Mouse (Mus musculus) embryonic facial prominence, embryonic 13.5 days (tissue): ENCODE data around the gene Bbc3. TPM values are rescaled to one million over a fixed set of nuclear protein-coding genes. Genes with fewer than 3 reads are reported as not detected.

ENCODE experiments used
- ATAC-seq: fragments of 200-750 bp; cut with Nextera tagmentation; 2 replicates; pipeline ENCODE4 v1.8.0; 2017; ENCODE audit warnings: low read depth; ENCODE audit not compliant: insufficient number of reproducible peaks, insufficient read depth, low FRiP score, low TSS enrichment
- H3K27ac ChIP-seq: fragments of 300-500 bp; sonication (generic); 2 replicates; pipeline ENCODE4 v1.5.1; 2015; ENCODE audit warnings: moderate library complexity, mild to moderate bottlenecking, inconsistent platforms
- H3K27me3 ChIP-seq: fragments of 300-500 bp; sonication (generic); 2 replicates; pipeline ENCODE4 v1.6.1; 2015; ENCODE audit warnings: mild to moderate bottlenecking, inconsistent platforms
- H3K36me3 ChIP-seq: fragments of 300-500 bp; sonication (generic); 2 replicates; pipeline ENCODE4 v1.6.1; 2015; ENCODE audit warnings: mild to moderate bottlenecking, inconsistent platforms
- H3K4me1 ChIP-seq: fragments of 300-500 bp; sonication (generic); 2 replicates; pipeline ENCODE4 v1.6.1; 2015; ENCODE audit warnings: inconsistent platforms
- H3K4me2 ChIP-seq: fragments of 300-500 bp; sonication (generic); 2 replicates; pipeline ENCODE4 v1.6.1; 2015; ENCODE audit warnings: moderate library complexity, mild to moderate bottlenecking, inconsistent platforms
- H3K4me3 ChIP-seq: fragments of 300-500 bp; sonication (generic); 2 replicates; pipeline ENCODE4 v1.5.1; 2015; ENCODE audit warnings: mild to moderate bottlenecking, inconsistent platforms
- H3K9ac ChIP-seq: fragments of 300-500 bp; sonication (generic); 2 replicates; pipeline ENCODE4 v1.6.1; 2015; ENCODE audit warnings: mild to moderate bottlenecking, inconsistent platforms
- H3K9me3 ChIP-seq: fragments of 300-500 bp; sonication (generic); 2 replicates; pipeline ENCODE4 v1.6.1; 2016; ENCODE audit warnings: inconsistent platforms
- WGBS: fragments of 180-500 bp; shearing (Covaris S2); methylation state at CpG from one replicate; pipeline ENCODE4 v1.1.7; 2015; ENCODE audit warnings: mixed read lengths; 5-methylcytosine and 5-hydroxymethylcytosine counted together
- polyA plus RNA-seq: library from polyadenylated mRNA; unstranded; fragments of >200 nt; fragmentation: Nextera tagmentation; extraction: Ambion mirVana; gene quantifications from 2 replicates; pipeline ENCODE4 v1.2.1, GENCODE M21; 2015

The Bbc3 gene
- polyA plus RNA-seq, 1 experiment from 2014 or later, result 4.8 TPM

DNA sequence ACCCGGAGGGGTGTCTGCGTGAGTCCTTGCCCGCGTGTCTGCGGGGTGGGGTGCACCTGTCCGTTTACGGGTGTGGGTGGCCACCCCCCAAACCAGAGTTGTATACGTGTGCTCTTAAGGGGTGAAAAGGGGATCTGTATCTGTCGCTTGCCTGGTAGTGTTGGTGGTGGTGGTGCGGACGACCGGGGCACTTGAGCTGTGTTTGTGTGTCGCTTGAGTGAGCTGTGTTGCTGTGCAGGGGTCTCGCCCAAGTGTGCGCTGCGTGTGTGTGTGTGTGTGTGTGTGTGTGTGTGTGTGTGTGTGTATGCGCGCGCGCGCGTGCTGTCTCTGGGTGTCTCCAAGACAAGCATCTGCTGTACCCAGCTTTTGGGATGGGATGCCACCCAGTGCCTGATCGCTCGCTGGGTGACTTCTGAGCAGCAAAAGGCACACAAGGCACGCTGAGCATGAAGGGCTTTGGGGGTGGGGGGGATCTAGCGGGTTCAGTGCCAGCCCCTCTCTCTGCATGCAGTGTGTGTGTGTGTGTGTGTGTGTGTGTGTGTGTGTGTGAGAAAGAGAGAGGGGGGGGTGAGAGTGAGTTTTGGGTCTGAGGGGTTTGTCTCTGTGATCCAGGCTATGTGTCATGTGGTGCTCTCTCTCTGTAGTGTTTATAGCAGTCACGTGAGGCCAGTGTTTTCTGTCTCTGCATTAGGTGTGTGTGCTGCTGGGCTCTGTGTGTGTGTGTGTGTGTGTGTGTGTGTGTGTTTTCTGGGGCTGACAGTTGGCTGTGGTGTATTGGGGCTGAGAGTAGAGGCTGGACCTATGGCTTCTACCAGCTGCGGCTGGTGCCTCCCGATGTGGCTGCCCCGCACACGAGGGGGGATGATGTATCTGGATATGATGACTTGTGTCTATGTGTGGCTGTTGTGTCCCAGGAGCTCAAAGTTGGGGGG is 2.6 kb downstream of the Bbc3 start:
- peaks cover 55% of the 10 kb centered on the region for H3K4me1 ChIP-seq
- H3K27ac ChIP-seq, result no peak overlapping the region
- peak overlapping the region; percentile 99 for H3K4me2 ChIP-seq
- no peak for ATAC-seq
- H3K36me3 ChIP-seq, result no peaks in the 10 kb centered on the region
- under 1% methylated on average over 31 of the region's 31 CpGs for WGBS
- H3K4me3 ChIP-seq, result peak overlapping the region; percentile 68
- H3K9me3 ChIP-seq, result no peaks in the 10 kb centered on the region
- peak overlapping the region; percentile 80 for H3K9ac ChIP-seq
- H3K27me3 ChIP-seq, result peaks cover 35% of the 10 kb centered on the region

DNA sequence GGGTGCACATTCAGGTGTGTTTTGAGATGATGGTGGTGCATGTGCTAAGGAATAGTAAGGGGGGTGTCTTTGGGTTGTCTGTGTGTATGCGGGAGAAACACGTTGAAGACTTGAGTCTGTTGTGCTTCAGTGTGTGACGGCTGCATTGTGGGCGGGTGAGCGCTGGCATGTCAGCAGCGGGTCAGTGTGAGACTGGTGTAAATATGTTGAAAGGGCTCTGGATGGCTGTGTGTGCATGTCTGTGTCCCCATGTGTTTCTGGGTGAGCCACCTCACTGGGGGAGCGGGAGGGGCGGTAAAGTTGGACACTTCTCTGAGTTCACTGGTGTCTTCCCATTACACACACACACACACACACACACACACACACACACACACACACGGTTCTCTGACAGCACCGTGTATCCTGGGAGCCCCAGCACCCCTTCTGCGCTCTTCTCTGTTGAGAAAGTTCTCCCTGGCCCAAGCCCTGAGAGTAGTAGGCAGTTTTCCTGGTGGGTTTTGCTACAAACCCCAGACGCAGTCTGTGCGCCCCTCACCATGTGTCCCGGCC is 3.3 kb downstream of the Bbc3 start:
- Histone ChIP-seq H3K9ac (peak overlapping the region; percentile 80), H3K9me3 (no peaks in the 10 kb centered on the region), H3K4me3 (peak overlapping the region; percentile 68), H3K4me2 (peak overlapping the region; percentile 99), H3K36me3 (no peaks in the 10 kb centered on the region), H3K4me1 (peaks cover 55% of the 10 kb centered on the region), H3K27ac (peak overlapping the region; percentile 91; the same call in 1 of the 2 replicates), H3K27me3 (peaks cover 35% of the 10 kb centered on the region)
- WGBS, result under 1% methylated on average over 14 of the region's 14 CpGs
- ATAC-seq, result no peak

DNA sequence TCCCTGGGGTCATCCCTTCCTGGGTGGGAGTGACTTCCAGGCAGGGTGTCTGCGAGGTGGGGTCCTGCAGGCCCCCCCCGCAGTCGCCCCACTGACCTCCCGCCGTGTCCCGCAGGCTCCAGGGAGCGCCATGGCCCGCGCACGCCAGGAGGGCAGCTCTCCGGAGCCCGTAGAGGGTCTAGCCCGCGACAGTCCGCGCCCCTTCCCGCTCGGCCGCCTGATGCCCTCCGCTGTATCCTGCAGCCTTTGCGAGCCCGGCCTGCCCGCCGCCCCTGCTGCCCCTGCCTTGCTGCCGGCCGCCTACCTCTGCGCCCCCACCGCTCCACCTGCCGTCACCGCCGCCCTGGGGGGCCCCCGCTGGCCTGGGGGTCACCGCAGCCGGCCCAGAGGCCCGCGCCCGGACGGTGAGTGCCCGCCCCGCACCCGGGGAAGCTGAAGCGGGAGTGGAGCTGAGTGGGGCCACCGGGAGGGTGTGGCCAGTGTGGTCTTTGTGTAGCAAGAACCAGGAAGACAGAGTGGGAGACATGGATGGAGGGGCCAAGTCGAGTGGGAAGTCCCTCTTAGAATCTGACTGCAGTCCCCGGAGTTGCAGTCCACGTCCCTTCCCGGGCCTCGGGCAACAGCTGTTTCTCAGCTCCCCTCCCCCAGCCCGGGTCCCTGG is 3.9 kb downstream of the Bbc3 start:
- no peak for ATAC-seq
- no peaks in the 10 kb centered on the region for H3K9me3 ChIP-seq
- peaks cover 55% of the 10 kb centered on the region for H3K4me1 ChIP-seq
- peak overlapping the region; percentile 80 for H3K9ac ChIP-seq
- H3K4me3 ChIP-seq, result peak overlapping the region; percentile 68
- H3K27ac ChIP-seq, result peak overlapping the region; percentile 91
- peak overlapping the region; percentile 99 for H3K4me2 ChIP-seq
- 0% methylated on average over 47 of the region's 49 CpGs for WGBS
- H3K27me3 ChIP-seq, result peaks cover 35% of the 10 kb centered on the region
- H3K36me3 ChIP-seq, result no peaks in the 10 kb centered on the region

DNA sequence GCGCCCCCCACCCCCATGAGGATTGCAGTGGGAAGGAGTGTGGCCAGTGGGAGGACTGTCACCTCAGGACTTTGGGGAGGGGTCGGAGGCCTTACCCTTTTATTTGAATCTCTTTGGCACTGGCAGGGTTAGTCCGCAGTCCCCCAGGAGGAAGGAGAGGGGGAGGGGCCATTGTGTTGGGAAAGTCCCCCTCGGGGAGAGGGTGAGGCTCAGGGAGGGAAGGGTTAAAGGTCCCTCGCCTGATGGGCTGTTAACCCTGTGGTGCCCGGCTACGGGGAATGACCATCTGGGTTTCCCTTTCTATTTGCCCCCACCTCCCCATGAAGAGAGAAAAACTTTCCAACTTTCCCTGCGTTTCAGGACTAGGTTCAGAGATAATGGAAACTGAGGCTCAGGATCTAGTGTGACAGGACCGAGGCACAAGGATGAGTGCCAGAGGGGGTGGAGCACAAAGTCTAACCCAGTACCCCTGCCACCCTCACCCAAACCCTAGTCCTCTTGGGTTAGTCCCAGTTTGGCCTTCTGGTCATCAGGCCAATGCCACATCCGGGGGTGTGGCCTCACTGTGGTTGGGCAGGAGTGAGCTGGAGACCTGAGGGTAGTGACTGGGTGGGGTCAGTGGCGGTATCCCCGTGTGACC is 4.6 kb downstream of the Bbc3 start:
- H3K36me3 ChIP-seq, result no peaks in the 10 kb centered on the region
- peaks cover 55% of the 10 kb centered on the region for H3K4me1 ChIP-seq
- no peak for ATAC-seq
- H3K9ac ChIP-seq, result peak overlapping the region; percentile 80
- peak overlapping the region; percentile 99 for H3K4me2 ChIP-seq
- H3K27ac ChIP-seq, result peak overlapping the region; percentile 91
- H3K27me3 ChIP-seq, result peaks cover 35% of the 10 kb centered on the region
- H3K4me3 ChIP-seq, result peak overlapping the region; percentile 68
- WGBS, result 1% methylated on average over 12 of the region's 12 CpGs
- H3K9me3 ChIP-seq, result no peaks in the 10 kb centered on the region

DNA sequence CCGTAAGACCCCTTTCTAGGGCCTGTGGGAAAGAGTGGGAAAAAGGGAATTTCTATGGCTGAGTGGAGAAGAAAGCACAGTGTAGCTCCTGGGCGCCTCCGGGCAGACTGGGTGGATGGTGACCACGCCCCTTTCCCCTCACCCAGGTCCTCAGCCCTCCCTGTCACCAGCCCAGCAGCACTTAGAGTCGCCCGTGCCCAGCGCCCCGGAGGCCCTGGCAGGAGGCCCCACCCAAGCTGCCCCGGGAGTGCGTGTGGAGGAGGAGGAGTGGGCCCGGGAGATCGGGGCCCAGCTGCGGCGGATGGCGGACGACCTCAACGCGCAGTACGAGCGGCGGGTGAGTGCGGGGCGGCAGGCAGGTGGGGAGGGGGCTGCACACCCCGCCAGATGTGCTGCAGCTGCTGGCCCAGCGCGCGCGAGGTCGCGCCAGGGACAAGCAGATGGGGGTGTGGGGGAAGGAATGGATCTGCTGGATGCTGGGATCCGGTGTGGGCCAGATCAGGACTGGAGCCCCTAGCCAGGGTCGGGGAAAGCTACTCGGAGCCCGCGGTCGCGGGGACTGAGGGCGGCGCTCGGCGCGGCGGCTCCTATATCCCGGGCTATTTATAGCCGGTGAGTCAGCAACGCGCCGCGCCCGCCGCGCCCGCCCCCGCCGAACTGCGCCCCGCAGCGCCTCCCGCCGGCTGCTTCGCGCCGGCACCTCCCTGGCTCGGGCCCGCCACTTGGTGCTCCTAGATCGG is 5.5 kb downstream of the Bbc3 start:
- ATAC-seq, result peak; percentile 59; the same call in 1 of the 2 replicates
- H3K27me3 ChIP-seq, result peaks cover 35% of the 10 kb centered on the region
- H3K4me3 ChIP-seq, result peak overlapping the region; percentile 68
- H3K4me2 ChIP-seq, result peak overlapping the region; percentile 99
- under 1% methylated on average over 66 of the region's 66 CpGs for WGBS
- H3K27ac ChIP-seq, result peak overlapping the region; percentile 91
- peak overlapping the region; percentile 87 for H3K9ac ChIP-seq
- no peaks in the 10 kb centered on the region for H3K36me3 ChIP-seq
- no peaks in the 10 kb centered on the region for H3K9me3 ChIP-seq
- H3K4me1 ChIP-seq, result peaks cover 52% of the 10 kb centered on the region

DNA sequence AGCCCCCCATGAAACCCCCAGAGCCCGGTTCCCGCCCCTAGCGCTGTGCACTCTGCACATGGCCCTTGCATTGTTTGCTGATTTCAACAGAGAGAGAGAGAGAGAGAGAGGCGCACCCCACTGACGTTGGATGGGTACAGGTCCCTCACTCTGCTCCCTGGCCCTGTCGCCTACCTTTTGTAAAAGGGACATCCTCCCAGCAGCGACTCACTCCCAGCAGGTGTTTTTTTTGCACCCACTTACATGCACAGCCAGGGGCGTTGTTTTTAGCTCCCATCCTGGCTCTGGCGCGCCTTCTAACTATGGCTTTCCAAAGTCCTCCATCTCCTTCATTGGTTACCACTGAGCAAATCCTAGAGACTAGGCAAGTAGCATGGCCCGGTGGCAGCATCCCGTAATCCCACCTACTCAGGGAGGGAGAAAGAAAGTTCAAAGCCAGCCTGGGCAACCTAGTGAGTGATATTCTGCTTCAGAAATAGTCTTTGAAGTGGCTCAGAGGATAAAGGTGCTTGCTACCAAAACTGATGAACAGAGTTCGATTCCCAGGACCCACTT is 6.1 kb downstream of the Bbc3 start:
- ATAC-seq, result no peak; the same call in 1 of the 2 replicates
- 8% methylated on average over 13 of the region's 13 CpGs for WGBS
- Histone ChIP-seq H3K36me3 (no peaks in the 10 kb centered on the region), H3K4me3 (peak overlapping the region; percentile 68), H3K9ac (peak overlapping the region; percentile 87), H3K4me2 (peak overlapping the region; percentile 99), H3K9me3 (no peaks in the 10 kb centered on the region), H3K27ac (peak overlapping the region; percentile 91), H3K27me3 (peaks cover 35% of the 10 kb centered on the region), H3K4me1 (peaks cover 47% of the 10 kb centered on the region)

DNA sequence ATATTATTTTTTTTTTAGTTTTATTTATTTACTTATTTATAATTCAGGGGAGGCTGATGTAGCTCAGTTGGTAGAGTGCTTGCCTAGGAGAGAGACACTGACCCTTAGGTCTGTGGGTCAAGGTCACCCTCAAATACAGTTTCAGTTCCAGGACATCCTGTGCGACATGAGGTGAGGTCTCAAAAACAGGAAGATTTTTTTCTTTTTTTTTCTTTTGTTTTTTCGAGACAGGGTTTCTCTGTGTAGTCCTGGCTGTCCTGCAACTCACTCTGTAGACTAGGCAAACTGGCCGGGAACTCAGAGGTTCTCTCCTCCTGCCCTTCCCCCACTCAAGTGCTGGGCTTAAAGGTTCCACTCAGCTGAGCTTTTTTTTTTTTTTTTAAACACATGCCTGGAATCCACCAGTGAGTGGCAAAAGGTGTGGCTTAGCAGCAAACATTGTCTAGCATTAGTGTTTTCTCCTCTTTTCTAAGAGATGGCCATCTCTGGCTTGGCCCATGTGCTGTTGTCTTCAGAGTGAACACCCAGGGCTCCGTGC is 7.1 kb downstream of the Bbc3 start:
- 63% methylated on average over 4 of the region's 4 CpGs for WGBS
- Histone ChIP-seq H3K9me3 (no peaks in the 10 kb centered on the region), H3K4me1 (peaks cover 37% of the 10 kb centered on the region), H3K27me3 (peaks cover 28% of the 10 kb centered on the region), H3K4me2 (no peak overlapping the region), H3K4me3 (no peak overlapping the region), H3K36me3 (no peaks in the 10 kb centered on the region; the same call in 1 of the 2 replicates), H3K27ac (no peak overlapping the region), H3K9ac (no peak overlapping the region)
- no peak for ATAC-seq

DNA sequence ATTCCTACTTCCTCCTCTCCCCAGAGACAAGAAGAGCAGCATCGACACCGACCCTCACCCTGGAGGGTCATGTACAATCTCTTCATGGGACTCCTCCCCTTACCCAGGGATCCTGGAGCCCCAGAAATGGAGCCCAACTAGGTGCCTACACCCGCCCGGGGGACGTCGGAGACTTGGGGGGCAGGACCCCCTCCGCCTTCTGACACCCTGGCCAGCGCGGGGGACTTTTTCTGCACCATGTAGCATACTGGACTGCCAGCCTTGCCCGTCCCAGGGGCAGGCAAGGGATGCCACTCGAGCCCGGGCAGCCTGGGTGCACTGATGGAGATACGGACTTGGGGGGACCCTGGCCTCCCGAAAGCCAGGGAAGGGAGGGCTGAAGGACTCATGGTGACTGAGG is 8.9 kb downstream of the Bbc3 start:
- Histone ChIP-seq H3K9me3 (no peaks in the 10 kb centered on the region), H3K4me3 (no peak overlapping the region), H3K4me1 (peaks cover 19% of the 10 kb centered on the region), H3K4me2 (no peak overlapping the region), H3K9ac (no peak overlapping the region), H3K27ac (no peak overlapping the region), H3K27me3 (peaks cover 9% of the 10 kb centered on the region), H3K36me3 (peaks cover 3% of the 10 kb centered on the region; the same call in 1 of the 2 replicates)
- WGBS, result 82% methylated on average over 14 of the region's 14 CpGs
- ATAC-seq, result no peak

DNA sequence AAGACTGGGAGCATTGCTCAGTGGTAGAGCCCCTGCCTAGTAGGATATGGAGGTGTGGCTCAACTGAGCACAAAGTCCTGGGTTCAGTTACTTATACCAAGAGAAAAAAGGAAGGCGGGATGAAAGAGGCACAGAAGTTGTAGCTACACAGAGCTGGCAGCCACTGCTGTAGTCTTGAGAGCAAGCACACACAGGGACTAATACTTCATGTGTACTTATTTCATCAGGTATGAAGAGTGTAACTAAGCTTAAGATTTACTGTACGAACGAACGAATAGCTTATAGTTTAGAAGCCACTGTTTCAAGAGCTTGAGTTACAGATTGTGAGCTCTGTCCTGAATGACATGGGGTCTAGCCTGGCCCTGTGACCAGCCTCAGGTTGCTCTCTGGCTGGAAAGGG is 11.0 kb downstream of the Bbc3 start:
- peaks cover 3% of the 10 kb centered on the region; the same call in 1 of the 2 replicates for H3K36me3 ChIP-seq
- WGBS, result 90% methylated on average over 4 of the region's 4 CpGs
- H3K4me2 ChIP-seq, result no peak overlapping the region
- H3K9me3 ChIP-seq, result no peaks in the 10 kb centered on the region
- no peaks in the 10 kb centered on the region for H3K27me3 ChIP-seq
- H3K27ac ChIP-seq, result no peak overlapping the region
- H3K9ac ChIP-seq, result no peak overlapping the region; the same call in 1 of the 2 replicates
- peaks cover 2% of the 10 kb centered on the region; the same call in 1 of the 2 replicates for H3K4me1 ChIP-seq
- no peak overlapping the region for H3K4me3 ChIP-seq
- no peak for ATAC-seq

DNA sequence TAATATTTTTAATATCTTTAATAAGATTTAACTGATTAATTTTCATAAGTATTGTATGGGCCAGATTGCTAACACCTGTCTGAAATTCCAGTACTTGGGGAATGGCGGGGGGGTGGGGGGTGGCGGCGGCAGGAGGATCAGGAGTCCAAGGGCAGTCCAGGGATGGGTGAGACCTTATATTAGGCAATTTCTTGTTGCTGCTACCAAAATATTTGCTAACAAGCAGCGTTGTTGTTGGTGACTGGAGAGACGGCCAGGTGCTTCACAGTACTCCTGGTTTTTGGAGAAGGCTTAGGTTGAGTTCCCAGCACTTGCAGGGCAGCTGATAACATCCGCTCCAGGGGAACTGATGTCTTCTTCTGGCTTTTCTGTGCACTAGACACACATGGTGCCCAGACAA is 12.3 kb downstream of the Bbc3 start:
- Histone ChIP-seq H3K4me1 (no peaks in the 10 kb centered on the region), H3K4me2 (no peak overlapping the region), H3K9ac (no peak overlapping the region), H3K36me3 (peaks cover 13% of the 10 kb centered on the region; the same call in 1 of the 2 replicates), H3K9me3 (no peaks in the 10 kb centered on the region), H3K4me3 (no peak overlapping the region), H3K27me3 (no peaks in the 10 kb centered on the region), H3K27ac (no peak overlapping the region)
- ATAC-seq, result no peak
- WGBS, result 90% methylated on average over 6 of the region's 6 CpGs
